ENCODE assay signal across 28 mouse cellular contexts in the genomic region with DNA sequence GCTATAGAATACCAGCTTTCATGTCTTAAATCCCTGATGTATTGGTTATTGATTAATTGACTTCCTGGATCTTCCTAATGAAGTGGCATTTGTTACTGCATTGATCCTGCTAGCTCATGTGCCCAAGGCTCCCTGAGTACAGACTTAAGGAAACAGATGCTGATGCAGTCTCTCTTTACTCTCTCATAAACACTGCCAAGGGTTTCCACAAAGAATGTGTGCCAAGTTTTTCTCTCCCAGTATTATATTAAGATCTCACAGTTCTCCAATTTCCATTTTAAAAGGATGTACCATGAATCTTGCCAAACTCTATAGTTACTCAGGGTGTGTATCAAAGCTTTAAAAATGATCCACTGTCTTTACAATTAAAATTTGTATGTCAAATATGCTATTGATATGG.
"Had no signal": no experiment of that assay in that cellular context is flagged by ENCODE, and none has a peak within 500 bp of the region (broad histone marks: within the 10 kb centered on the region; RNA-seq: fewer than 3 reads in every experiment).

No protein-coding gene starts in this region.

- H3K9ac ChIP-seq: heart, embryonic 12.5 days; hindbrain, embryonic 12.5 days; hindbrain, embryonic 14.5 days; intestine, embryonic 15.5 days; limb, embryonic 12.5 days; liver, embryonic 13.5 days; liver, embryonic 15.5 days had no signal

- H3K4me2 ChIP-seq: heart, embryonic 12.5 days; hindbrain, embryonic 12.5 days; hindbrain, embryonic 14.5 days; intestine, embryonic 15.5 days; limb, embryonic 12.5 days; liver, embryonic 11.5 days; liver, embryonic 13.5 days; liver, embryonic 15.5 days had no signal

- H3K4me3 ChIP-seq: gastrocnemius, adult 2 months; heart, embryonic 10.5 days; heart, embryonic 12.5 days; hindbrain, embryonic 10.5 days; hindbrain, embryonic 12.5 days; intestine, embryonic 15.5 days; layer of hippocampus, adult 2 months; left cerebral cortex, adult 2 months; limb, embryonic 10.5 days; limb, embryonic 12.5 days; liver, embryonic 13.5 days; liver, embryonic 15.5 days had no signal

- H3K9me3 ChIP-seq: heart, embryonic 10.5 days; heart, embryonic 12.5 days; hindbrain, embryonic 10.5 days; hindbrain, embryonic 12.5 days; intestine, embryonic 15.5 days; limb, embryonic 10.5 days; limb, embryonic 12.5 days; liver, embryonic 13.5 days; liver, embryonic 15.5 days had no signal

- H3K4me1 ChIP-seq: heart, embryonic 10.5 days; heart, embryonic 12.5 days; hindbrain, embryonic 12.5 days; intestine, embryonic 15.5 days; limb, embryonic 10.5 days; limb, embryonic 12.5 days; liver, embryonic 13.5 days; liver, embryonic 15.5 days had no signal

- H3K27me3 ChIP-seq: heart, embryonic 12.5 days; liver, embryonic 13.5 days; liver, embryonic 15.5 days had no signal

- DNase-seq: gastrocnemius, adult 2 months; gastrocnemius, postnatal 10 days; gastrocnemius, postnatal 25 days; heart, adult 18-20 months; heart, postnatal 10 days; heart, postnatal 4 days; kidney, adult 18-20 months; kidney, adult 8-10 months; kidney, postnatal 10 days; kidney, postnatal 25 days; kidney, postnatal 4 days; liver; liver, embryonic 13.5 days had no signal

- H3K36me3 ChIP-seq: heart, embryonic 10.5 days; heart, embryonic 12.5 days; hindbrain, embryonic 10.5 days; hindbrain, embryonic 12.5 days; intestine, embryonic 15.5 days; limb, embryonic 10.5 days; limb, embryonic 12.5 days; liver, embryonic 13.5 days; liver, embryonic 15.5 days had no signal

- ATAC-seq: hindbrain, embryonic 16.5 days; inflammation-experienced regulatory T-cells, adult 6 months; intestine, embryonic 15.5 days; intestine, postnatal 0 days had no signal

- H3K27ac ChIP-seq: gastrocnemius, adult 2 months; heart, embryonic 10.5 days; hindbrain, embryonic 10.5 days; hindbrain, embryonic 12.5 days; hindbrain, embryonic 14.5 days; intestine, embryonic 15.5 days; layer of hippocampus, adult 2 months; left cerebral cortex, adult 2 months; limb, embryonic 10.5 days; limb, embryonic 12.5 days; liver, embryonic 13.5 days; liver, embryonic 15.5 days had no signal
